Mouse (Mus musculus) adipose tissue, adult 10 weeks (tissue): ENCODE measurements around the gene Gm28102. TPM values are rescaled to one million over a fixed set of nuclear protein-coding genes. Genes with fewer than 3 reads are reported as not detected.

ENCODE experiments used
- polyA plus RNA-seq: library from polyadenylated mRNA; stranded (reverse); fragments of 350-450 nt; fragmentation: Illumina TruSeq; extraction: RNeasy Lipid Tissue Mini Kit (QIAGEN cat#74804); gene quantifications from one replicate; pipeline ENCODE4 v1.2.3, GENCODE M21; 2014; ENCODE audit warnings: low read depth, low replicate concordance

Gene Gm28102
- polyA plus RNA-seq = not detected

GRCm38 (mm10) chrY:88053015-88053414 lies at the start of gene Gm28102:
Gene Gm28102, plus strand, starts transcription at chrY:88053315.

